Mouse (Mus musculus) liver, adult (tissue): Measurements from ENCODE around the gene Capn3.

Experiments
- GATA4 ChIP-seq: IDR thresholded peaks from 2 replicates; pipeline ENCODE4 v1.6.1; 2014; ENCODE audit warnings: mild to moderate bottlenecking, low read length; ENCODE audit not compliant: insufficient replicate concordance

Capn3 gene

GRCm38 (mm10) chr2:120503992-120504391, 48.2 kb downstream of the Capn3 start:
- no peak for TF ChIP-seq GATA4

DNA sequence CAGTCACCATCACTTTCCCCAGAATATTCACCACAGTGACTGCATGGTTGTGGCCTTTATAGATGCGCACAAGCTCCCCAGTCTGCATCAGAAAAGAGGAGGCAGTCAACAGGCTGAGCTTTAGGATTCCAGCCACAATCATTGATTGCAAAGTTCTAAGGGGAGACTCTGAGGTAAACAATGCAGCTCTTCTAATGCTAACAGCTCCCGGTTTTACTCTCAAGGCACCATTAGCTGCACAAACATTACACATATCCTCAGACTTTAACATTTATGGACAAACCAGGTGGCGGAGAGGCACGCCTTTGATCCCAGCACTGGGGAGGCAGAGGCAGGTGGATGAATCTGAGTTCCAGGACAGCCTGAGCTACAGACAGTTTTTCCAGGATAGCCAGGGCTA, 58.4 kb downstream of the Capn3 start:
- TF ChIP-seq GATA4 = no peak

DNA sequence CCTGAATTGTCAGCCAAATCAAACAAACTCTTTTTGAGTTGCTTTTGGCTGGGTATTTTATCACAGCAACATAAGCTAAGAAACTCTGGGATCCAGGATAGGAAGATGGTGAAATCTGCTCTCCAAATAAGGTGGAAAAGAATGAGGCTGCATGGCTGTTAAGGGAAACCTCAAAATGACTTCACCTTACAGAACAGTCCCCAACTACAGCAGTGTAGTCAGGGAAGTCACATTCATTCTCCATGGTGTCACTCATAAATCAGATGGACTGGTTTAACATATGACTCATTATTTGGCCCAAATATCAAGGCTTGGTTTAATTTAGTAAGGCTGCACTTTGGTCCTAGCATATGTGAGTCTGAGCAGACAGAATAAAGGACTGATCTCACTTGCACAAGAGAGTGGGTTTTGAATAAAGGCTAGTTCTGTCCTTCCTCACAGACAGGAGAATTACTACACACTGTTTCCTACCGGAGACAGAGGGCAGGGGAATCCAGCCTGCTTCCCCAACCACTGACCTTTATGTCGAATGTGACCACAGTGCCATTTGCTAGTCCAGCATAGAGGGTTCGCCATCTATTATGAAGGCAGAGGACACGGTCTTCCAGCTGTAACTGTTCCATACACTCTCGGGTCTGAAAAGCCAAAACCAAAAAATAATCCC, 62.9 kb downstream of the Capn3 start:
- no peak for TF ChIP-seq GATA4

- no peak for TF ChIP-seq GATA4
Observed at GRCm38 (mm10) chr2:120526771-120527170, 71.0 kb downstream of the Capn3 start.

- no peak for TF ChIP-seq GATA4
Observed at GRCm38 (mm10) chr2:120529531-120529930, 73.7 kb downstream of the Capn3 start.

DNA sequence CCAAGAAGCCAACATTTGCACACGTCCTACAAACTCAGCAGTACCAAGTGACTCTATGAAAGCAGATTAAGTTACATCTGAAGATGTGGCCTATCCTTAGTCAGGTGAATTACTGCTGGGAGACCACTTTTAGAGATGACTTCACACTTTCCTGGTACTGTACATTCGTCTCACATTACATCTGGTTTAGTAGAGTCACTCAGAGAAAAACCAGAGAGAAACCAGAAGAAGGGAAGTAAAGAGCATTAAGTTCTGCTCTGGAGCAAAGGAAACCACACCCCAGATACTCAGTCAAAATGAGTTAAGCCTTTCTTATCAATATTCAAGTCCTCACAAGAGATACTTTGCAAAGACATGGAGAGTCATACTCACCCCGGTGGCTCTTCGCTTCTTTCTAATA, 75.4 kb downstream of the Capn3 start:
- no peak for TF ChIP-seq GATA4

GRCm38 (mm10) chr2:120539333-120539732, 83.5 kb downstream of the Capn3 start:
- TF ChIP-seq GATA4 = no peak

- TF ChIP-seq GATA4 = no peak
Observed at GRCm38 (mm10) chr2:120539778-120540208, 84.0 kb downstream of the Capn3 start.

GRCm38 (mm10) chr2:120544732-120545131, 88.9 kb downstream of the Capn3 start:
- no peak for TF ChIP-seq GATA4
